Mouse (Mus musculus) heart, embryonic 13.5 days (tissue): Measurements from ENCODE around the gene Tnnc2. TPM values are rescaled to one million over a fixed set of nuclear protein-coding genes. Genes with fewer than 3 reads are reported as not detected.
"Not testable (repeated sequence)": the region's sequence is repeated elsewhere in the genome, so short reads cannot be mapped to it uniquely, and the experiment has no call there.

Experiments used
- ATAC-seq: fragments of 200-750 bp; cut with Nextera tagmentation; 2 replicates; pipeline ENCODE4 v1.8.0; 2017; ENCODE audit warnings: moderate TSS enrichment; ENCODE audit not compliant: insufficient number of reproducible peaks, low FRiP score, low TSS enrichment; ENCODE audit errors: extremely low read depth
- H3K27ac ChIP-seq: fragments of 300-500 bp; sonication (generic); replicated peaks from 2 replicates; pipeline ENCODE4 v1.5.1; 2015; ENCODE audit warnings: moderate library complexity, mild to moderate bottlenecking, inconsistent platforms
- H3K27me3 ChIP-seq: fragments of 300-500 bp; sonication (generic); replicated peaks from 2 replicates; pipeline ENCODE4 v1.6.1; 2015; ENCODE audit warnings: mild to moderate bottlenecking, inconsistent platforms
- H3K36me3 ChIP-seq: fragments of 300-500 bp; sonication (generic); 2 replicates; pipeline ENCODE4 v1.6.1; 2015; ENCODE audit warnings: mild to moderate bottlenecking, inconsistent platforms
- H3K4me1 ChIP-seq: fragments of 300-500 bp; sonication (generic); 2 replicates; pipeline ENCODE4 v1.6.1; 2015; ENCODE audit warnings: inconsistent platforms
- H3K4me2 ChIP-seq: fragments of 300-500 bp; sonication (generic); 2 replicates; pipeline ENCODE4 v1.6.1; 2015; ENCODE audit warnings: inconsistent platforms, mild to moderate bottlenecking, moderate library complexity
- H3K4me3 ChIP-seq: fragments of 300-500 bp; sonication (generic); 2 replicates; pipeline ENCODE4 v1.5.1; 2015; ENCODE audit warnings: moderate library complexity, mild to moderate bottlenecking, inconsistent platforms
- H3K9ac ChIP-seq: fragments of 300-500 bp; sonication (generic); 2 replicates; pipeline ENCODE4 v1.6.1; 2015; ENCODE audit warnings: inconsistent platforms, mild to moderate bottlenecking, moderate library complexity
- H3K9me3 ChIP-seq: fragments of 300-500 bp; sonication (generic); 2 replicates; pipeline ENCODE4 v1.6.1; 2016; ENCODE audit warnings: inconsistent platforms
- WGBS: fragments of 180-500 bp; shearing (Covaris S2); methylation state at CpG from one replicate; pipeline ENCODE4 v1.1.7; 2015; ENCODE audit warnings: mixed read lengths; 5-methylcytosine and 5-hydroxymethylcytosine counted together
- polyA plus RNA-seq: library from polyadenylated mRNA; unstranded; fragments of >200 nt; fragmentation: Nextera tagmentation; extraction: Ambion mirVana; gene quantifications from 2 replicates; pipeline ENCODE4 v1.2.1, GENCODE M21; 2015

Gene Tnnc2
- polyA plus RNA-seq, 1 experiment from 2014 or later = 1.0 TPM

DNA sequence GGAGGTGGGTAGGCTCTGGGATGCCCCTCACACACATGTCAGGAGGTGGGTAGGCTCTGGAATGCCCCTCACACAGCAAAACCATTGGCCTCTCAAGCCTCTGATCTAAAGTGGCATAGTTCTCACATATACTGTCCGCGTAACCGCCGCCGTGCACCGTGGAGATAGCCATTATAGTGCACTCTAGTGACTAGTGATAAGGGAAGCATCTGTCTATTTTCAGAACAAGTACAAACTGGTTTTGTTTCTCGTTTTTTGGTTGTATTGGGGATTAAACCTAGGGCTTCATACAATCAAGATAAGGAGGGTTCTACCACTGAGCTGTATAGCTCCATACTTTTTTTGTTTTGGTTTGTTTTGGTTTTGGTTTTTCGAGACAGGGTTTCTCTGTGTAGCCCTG lies 36.1 kb upstream of the Tnnc2 start:
- no peak overlapping the region for H3K4me3 ChIP-seq
- H3K27ac ChIP-seq = no peak overlapping the region
- H3K27me3 ChIP-seq = no peaks in the 10 kb centered on the region
- H3K36me3 ChIP-seq = peaks cover 15% of the 10 kb centered on the region
- H3K4me2 ChIP-seq = 0 out of 2 replicates have a peak overlapping the region, but pooled peaks have one; percentile 18
- no peak overlapping the region for H3K9ac ChIP-seq
- peaks cover 19% of the 10 kb centered on the region for H3K4me1 ChIP-seq
- H3K9me3 ChIP-seq = no peaks in the 10 kb centered on the region
- no peak for ATAC-seq
- 52% methylated on average over 8 of the region's 8 CpGs for WGBS

DNA sequence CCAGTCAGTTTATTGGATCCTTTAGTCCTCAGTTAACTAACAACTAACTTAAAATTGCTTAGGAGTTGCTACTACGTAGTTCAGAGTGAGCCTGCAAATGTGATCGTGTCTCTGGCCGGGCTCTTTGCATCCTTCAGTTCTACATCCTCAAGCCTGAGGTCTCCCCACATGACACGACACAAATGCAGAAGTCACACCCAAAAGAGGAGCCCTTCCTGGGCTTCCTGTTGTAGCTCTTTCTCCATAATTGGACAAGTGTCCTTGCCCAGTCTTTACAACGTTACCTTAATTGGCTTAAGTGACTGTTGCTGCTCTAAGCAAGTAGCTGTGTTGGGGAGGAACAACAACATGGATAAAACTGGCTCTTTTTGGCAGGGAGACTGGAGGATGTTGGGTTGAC lies 35.6 kb upstream of the Tnnc2 start:
- Histone ChIP-seq H3K9ac (no peak overlapping the region), H3K4me3 (no peak overlapping the region), H3K27ac (no peak overlapping the region), H3K4me2 (no peak overlapping the region), H3K9me3 (no peaks in the 10 kb centered on the region), H3K4me1 (peaks cover 19% of the 10 kb centered on the region), H3K36me3 (peaks cover 10% of the 10 kb centered on the region), H3K27me3 (no peaks in the 10 kb centered on the region)
- no peak for ATAC-seq
- 76% methylated on average over 5 of the region's 5 CpGs for WGBS

DNA sequence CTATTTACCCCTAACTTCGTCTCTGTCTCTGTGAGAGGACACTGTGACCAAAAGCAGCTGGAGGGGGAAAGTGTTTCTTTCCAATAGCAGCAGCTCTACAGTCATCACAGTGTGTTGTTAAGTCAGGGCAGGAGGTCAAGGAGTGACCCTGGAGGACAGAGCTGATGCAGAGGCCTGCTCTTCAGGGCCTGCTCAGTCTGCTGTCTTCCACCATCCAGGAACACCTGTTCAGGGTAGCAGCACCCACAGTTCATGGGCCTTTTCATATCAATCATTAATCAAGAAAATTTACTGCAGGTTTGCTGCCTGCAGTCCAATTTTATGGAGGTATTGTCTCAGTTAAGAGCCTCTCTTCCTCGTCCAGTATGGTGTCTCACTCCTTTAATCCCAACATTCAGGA lies 33.8 kb upstream of the Tnnc2 start:
- no peak overlapping the region for H3K27ac ChIP-seq
- WGBS = 62% methylated on average over 2 of the region's 2 CpGs
- H3K4me2 ChIP-seq = no peak overlapping the region
- no peaks in the 10 kb centered on the region for H3K9me3 ChIP-seq
- no peak for ATAC-seq
- no peaks in the 10 kb centered on the region for H3K27me3 ChIP-seq
- peaks cover 19% of the 10 kb centered on the region for H3K4me1 ChIP-seq
- peaks cover 12% of the 10 kb centered on the region for H3K36me3 ChIP-seq
- no peak overlapping the region for H3K9ac ChIP-seq
- H3K4me3 ChIP-seq = no peak overlapping the region

DNA sequence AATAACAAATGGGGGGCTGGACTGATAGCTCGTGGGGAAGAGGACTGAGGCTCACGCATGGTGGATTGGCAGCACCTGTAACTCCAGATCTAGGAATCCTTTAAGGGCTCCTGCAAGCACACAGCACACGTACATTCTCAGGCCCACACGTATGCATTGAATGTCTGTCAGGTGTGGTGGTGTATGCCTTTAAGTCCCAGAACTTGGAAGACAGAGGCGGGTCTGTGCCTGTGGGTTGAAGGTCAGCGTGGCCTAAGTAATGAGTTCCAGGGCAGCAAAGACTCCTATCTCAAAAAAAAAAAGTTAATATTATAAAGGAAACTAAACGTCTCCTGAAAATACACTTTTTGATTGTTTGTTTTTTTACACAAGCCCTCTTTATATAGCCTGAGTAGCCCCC lies 26.8 kb upstream of the Tnnc2 start:
- H3K9me3 ChIP-seq = no peaks in the 10 kb centered on the region
- 73% methylated on average over 7 of the region's 7 CpGs for WGBS

DNA sequence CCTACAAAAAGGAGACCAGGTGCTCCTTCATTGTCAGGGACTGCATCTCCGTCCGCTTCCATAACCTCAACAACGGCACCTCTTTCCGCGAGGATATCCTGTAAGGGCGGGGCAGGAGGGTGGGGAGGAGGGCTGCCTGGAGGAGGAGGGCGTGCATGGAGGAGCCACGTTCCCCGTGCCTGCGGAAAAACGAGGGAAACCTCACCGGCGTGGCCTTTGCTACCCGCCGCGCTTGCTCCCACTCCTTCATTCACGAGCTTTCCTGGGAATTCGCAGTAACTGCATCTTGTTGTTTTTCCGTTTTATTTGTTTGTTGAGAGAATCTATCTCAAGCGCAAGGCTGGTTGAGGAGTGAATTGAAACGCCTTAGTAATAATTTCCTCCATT lies 25.6 kb upstream of the Tnnc2 start:
- 2% methylated on average over 21 of the region's 21 CpGs for WGBS

More for the DNA sequence above, 26.8 kb upstream of the Tnnc2 start:
- Histone ChIP-seq H3K27me3 (no peaks in the 10 kb centered on the region), H3K27ac (no peak overlapping the region), H3K4me1 (peaks cover 33% of the 10 kb centered on the region), H3K4me3 (no peak overlapping the region), H3K4me2 (peak overlapping the region; percentile 85; the same call in 1 of the 2 replicates), H3K9ac (no peak overlapping the region), H3K36me3 (peaks cover 23% of the 10 kb centered on the region)
- ATAC-seq = no peak

DNA sequence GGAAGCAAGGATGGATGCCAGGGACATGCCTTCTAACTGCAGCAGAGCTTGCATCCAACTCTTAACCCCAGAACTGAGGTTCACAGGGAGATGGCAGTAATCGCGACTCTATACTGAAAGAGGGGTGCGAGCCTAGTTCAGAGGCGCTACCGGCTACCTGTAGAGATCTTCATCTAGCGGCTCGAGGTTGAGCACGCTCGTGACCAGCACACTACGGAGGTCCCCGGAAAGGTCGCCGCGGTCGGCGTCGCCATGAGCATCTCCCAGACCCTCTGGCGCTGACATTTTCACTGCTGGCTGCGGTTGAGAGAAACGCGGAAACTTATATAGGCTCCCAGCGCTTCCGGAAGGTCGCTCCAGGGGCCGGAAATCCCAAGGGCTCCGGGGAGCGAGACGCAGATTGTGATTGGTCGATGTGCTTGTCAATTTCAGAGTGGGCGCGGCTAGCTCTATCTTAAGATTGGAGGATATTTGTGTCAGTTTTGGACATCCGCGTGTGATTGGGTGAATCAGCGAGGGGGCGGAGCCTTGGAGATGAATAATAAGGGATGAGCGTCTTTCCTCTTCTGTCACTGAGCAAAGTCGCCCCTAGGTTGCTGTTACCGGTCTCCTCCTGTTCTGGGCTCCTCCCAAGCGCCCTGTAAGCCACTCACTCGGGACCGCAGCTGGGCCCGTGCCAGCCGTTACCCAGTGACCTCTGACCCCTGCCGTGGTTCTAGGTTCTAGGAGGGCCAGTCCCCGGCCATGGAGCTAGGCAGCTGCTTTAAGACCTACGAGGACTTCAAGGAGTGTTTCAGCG lies 25.0 kb upstream of the Tnnc2 start, which contains the start of the genes Acot8 and Zswim3:
TSS of gene Acot8 (minus strand) at position 350 of the 799 bp plus-strand sequence.
TSS of gene Zswim3 (plus strand) at position 566 of the 799 bp plus-strand sequence.
- ATAC-seq = peak; percentile 95
- Histone ChIP-seq H3K27me3 (no peaks in the 10 kb centered on the region), H3K36me3 (peaks cover 39% of the 10 kb centered on the region), H3K9me3 (no peaks in the 10 kb centered on the region), H3K4me1 (peaks cover 33% of the 10 kb centered on the region), H3K9ac (peak within 1 kb of the TSS; percentile 93), H3K27ac (peak within 1 kb of the TSS; percentile 84), H3K4me3 (peak within 1 kb of the TSS; percentile 80), H3K4me2 (peak within 1 kb of the TSS; percentile 85)
- WGBS = under 1% methylated on average over 47 of the region's 47 CpGs

More for the DNA sequence above, 25.6 kb upstream of the Tnnc2 start:
- Histone ChIP-seq H3K9me3 (no peaks in the 10 kb centered on the region), H3K9ac (peak overlapping the region; percentile 89), H3K27me3 (no peaks in the 10 kb centered on the region), H3K36me3 (peaks cover 33% of the 10 kb centered on the region), H3K4me3 (peak overlapping the region; percentile 80), H3K4me1 (peaks cover 33% of the 10 kb centered on the region), H3K27ac (peak overlapping the region; percentile 83), H3K4me2 (peak overlapping the region; percentile 85)
- peak; percentile 53 for ATAC-seq

DNA sequence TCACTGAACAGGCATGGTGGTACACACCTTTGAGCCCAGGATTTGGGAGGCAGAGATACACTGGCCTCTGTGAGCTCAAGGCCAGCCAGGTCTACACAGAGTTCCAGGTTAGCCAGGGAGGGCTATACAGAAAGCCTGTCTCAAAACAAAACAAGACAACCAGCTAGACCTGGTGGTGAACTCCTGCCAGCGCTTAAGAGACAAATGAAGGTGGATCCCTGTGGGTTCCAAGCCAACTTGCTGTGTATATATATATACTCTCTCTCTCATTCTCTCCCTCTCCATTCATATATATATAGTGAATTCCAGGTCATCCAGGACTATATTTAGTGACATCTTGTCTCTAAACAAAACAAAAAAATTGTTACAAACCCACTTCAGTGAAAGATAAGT lies 24.1 kb upstream of the Tnnc2 start:
- Histone ChIP-seq H3K4me2 (peak overlapping the region; percentile 79), H3K4me3 (peak overlapping the region; percentile 80), H3K36me3 (peaks cover 43% of the 10 kb centered on the region), H3K9ac (peak overlapping the region; percentile 93), H3K9me3 (no peaks in the 10 kb centered on the region), H3K4me1 (peaks cover 33% of the 10 kb centered on the region), H3K27ac (peak overlapping the region; percentile 84), H3K27me3 (no peaks in the 10 kb centered on the region)
- WGBS = 50% methylated on average over 1 of the region's 1 CpGs
- no peak for ATAC-seq

DNA sequence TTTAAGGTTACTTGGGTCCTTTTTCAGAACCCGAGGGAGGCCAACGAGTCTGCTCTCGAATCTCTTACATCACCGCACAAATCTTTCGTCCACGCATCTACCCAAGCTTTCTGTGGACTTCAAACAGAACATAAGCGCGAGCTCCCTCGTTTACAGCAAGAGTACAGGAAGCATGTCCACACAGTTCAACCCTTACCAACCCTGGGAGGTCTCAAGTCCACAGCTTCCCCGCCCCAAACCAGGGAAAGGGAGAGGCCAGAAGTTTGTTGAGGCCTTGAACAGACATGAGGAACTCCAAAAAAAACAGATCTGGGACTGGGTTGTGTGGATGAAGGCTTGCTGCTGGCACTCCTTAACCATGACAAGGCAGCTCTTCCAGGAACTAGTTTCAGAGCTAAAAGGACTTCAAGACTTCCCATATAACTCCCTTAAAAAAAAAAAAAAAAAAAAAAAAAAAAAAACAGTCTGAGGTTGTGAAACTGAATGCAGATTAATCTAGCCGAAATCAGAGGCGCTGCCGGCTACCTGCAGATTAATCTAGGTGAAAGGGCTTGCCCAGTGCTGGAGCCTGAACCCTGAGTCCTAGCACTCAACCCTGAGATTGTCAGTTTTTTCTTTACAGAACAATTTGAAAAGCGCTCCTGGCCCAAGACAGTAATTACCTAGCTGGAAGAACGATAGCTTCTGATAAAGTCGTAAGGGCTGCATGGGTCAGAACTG lies 23.6 kb upstream of the Tnnc2 start:
- WGBS = 90% methylated on average over 16 of the region's 16 CpGs
- no peak for ATAC-seq
- Histone ChIP-seq H3K4me3 (peak overlapping the region; percentile 80), H3K36me3 (peaks cover 43% of the 10 kb centered on the region), H3K4me1 (peaks cover 33% of the 10 kb centered on the region), H3K4me2 (peak overlapping the region; percentile 79), H3K9ac (peak overlapping the region; percentile 93), H3K27me3 (no peaks in the 10 kb centered on the region), H3K27ac (0 out of 2 replicates have a peak overlapping the region, but pooled peaks have one; percentile 84), H3K9me3 (no peaks in the 10 kb centered on the region)

DNA sequence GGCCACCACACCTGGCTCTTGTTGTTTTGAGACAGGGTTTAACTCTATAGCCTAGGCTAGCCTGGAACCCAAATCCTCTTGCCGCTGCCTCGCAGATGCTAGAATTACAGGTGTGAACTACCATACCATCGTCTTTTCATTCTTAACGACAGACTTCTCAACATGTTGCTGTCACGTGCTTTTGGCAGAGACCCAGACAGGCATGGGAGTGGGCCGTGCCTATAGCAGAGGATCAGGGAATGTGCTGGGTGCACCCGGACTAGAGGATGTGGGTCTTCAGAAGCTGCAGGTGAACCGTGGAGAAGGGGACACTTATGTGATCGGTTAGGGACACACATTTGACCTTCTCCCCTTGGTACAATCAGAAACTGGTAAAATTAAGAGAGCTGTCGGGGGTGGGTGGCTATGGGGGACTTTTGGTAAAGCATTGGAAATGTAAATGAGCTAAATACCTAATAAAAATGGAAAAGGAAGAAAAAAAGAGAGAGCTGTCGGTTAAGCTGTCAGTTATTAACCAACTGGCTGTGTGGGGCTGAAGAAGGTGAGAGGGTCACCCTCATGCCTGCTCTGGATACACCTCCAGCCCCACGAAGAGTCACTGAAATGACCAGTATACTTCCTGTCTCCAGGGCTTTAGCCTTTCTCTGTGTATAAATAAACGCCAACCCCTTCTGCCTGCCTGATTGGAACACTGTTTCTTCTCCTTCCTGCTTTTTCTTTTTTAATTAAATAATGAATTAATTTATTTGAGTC lies 20.7 kb upstream of the Tnnc2 start:
- no peak overlapping the region for H3K27ac ChIP-seq
- H3K9me3 ChIP-seq = no peaks in the 10 kb centered on the region
- H3K27me3 ChIP-seq = no peaks in the 10 kb centered on the region
- no peak overlapping the region for H3K4me3 ChIP-seq
- peaks cover 18% of the 10 kb centered on the region for H3K4me1 ChIP-seq
- peaks cover 70% of the 10 kb centered on the region for H3K36me3 ChIP-seq
- WGBS = 86% methylated on average over 13 of the region's 13 CpGs
- H3K4me2 ChIP-seq = no peak overlapping the region
- no peak for ATAC-seq
- no peak overlapping the region for H3K9ac ChIP-seq

DNA sequence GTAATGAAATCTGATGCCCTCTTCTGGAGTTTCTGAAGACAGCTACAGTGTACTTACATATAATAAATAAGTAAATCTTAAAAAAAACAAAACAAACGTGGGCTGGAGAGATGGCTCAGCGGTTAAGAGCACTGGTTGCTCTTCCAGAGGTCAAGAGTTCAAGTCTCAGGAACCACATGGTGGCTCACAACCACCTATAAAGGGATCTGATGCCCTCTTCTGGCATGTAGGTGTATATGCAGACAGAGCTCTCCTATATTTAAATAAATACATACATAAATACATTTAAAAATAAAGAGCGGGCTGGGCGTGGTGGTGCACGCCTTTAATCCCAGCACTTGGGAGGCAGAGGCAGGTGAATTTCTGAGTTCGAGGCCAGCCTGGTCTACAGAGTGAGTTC lies 18.8 kb upstream of the Tnnc2 start:
- not testable (repeated sequence) for H3K27ac ChIP-seq, H3K4me3 ChIP-seq, H3K9me3 ChIP-seq, ATAC-seq, H3K27me3 ChIP-seq, H3K9ac ChIP-seq, H3K4me2 ChIP-seq
- 76% methylated on average over 6 of the region's 6 CpGs for WGBS
- peaks cover 16% of the 10 kb centered on the region for H3K4me1 ChIP-seq
- peaks cover 85% of the 10 kb centered on the region for H3K36me3 ChIP-seq

DNA sequence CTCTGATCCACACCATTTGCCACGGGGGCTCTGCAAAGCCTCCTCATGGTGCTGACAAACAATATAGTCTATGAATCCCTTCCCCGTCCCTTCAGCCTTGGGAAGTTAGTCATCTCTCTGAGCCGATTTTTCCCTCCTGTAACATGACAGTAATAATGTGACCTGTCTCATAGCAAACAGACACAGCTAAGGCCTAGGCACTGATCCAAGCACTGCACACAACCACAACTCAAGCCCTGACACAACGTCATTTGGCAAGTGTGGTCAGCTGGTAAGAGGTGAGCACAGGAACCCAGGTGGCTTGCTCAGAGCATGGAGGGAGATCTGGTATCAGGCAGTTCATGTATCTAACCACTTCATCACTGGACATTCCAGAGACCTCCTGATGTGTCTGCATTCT lies 16.1 kb upstream of the Tnnc2 start:
- Histone ChIP-seq H3K36me3 (peaks cover 92% of the 10 kb centered on the region), H3K27me3 (no peaks in the 10 kb centered on the region), H3K4me2 (no peak overlapping the region), H3K27ac (no peak overlapping the region), H3K4me1 (peaks cover 16% of the 10 kb centered on the region), H3K9ac (no peak overlapping the region), H3K9me3 (no peaks in the 10 kb centered on the region), H3K4me3 (no peak overlapping the region)
- ATAC-seq = no peak
- 76% methylated on average over 4 of the region's 4 CpGs for WGBS
